Mouse (Mus musculus): Measurements from ENCODE around the gene Borcs6. TPM values are rescaled to one million over a fixed set of nuclear protein-coding genes. Genes with fewer than 3 reads are reported as not detected.

Borcs6 gene
- 21.2 and 47.5 TPM in 2 replicates for polyA plus RNA-seq (2012; ENCODE audit: low replicate concordance)

DNA sequence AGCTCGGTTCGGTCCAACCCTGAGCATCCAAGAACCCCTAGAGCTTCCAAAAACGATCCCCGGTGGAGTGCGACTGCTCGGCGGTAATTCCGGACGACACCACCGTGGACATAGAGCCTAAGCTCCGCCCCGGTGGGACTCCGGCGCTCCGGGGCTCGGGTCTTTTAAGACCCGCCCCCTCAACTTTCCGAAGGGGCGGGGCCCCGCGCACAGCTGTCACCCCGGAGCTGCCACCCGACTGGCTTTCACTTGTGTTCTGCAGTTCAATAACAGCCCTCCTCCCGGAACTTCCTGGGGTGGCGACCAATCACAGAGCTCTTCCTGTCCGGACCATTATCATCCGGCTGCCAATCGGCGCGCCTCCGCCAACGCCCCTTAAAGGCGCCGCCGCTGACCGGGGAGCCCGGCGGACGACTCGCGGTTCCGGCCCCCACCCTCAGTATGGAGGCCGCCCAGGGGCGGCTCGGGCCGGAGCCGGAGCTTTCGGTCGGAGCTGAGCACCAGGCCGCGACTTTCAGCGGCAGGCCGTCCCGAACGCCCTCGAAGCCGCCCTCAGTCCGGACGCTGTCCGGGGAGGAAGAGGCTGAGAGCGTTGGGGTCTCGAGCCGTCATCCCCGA lies at the start of gene Borcs6:
Gene Borcs6 (plus strand): TSS at position 361 of the 618 bp plus-strand sequence.

DNA sequence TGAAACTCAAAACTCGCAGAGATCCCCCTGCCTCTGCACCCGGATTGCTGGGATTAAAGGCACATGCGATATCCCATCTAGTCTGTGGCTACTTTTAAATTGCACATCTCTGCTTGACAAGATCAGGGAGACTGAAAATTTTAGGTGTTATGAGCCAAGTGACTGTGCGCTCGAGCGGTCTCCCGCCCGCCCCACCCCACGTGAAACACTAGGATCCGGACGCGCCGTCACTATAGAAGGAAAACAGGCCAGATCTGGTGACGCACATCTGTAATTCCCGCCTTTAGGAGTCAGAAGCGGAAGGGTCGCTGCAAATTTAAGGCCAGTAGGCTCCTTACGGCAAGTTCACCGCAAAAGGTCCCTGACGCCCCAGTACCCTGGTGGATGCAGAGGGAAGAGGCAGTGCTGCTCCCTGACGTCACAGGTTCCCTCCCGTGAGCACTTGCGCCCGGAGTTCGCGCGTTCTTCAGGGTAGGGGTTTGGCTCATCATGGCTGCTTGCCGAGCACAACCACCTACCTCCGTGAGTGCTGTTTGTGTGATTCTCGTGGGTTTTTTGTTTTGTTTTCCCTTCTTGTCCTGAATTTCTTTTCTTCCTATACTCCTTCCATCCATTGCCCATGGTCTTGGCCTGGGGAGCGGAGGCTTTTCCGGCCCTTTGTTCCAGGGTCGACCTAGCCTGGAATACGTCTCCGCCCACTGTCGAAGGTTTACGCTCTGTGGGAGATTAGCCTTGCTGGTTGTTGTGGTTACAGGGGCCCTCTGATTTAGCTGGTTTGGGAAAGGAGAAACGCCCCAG lies 43.7 kb upstream of the Borcs6 start, which contains the start of gene Ctc1:
Gene Ctc1 (plus strand): TSS at position 268 of the 798 bp plus-strand sequence.

DNA sequence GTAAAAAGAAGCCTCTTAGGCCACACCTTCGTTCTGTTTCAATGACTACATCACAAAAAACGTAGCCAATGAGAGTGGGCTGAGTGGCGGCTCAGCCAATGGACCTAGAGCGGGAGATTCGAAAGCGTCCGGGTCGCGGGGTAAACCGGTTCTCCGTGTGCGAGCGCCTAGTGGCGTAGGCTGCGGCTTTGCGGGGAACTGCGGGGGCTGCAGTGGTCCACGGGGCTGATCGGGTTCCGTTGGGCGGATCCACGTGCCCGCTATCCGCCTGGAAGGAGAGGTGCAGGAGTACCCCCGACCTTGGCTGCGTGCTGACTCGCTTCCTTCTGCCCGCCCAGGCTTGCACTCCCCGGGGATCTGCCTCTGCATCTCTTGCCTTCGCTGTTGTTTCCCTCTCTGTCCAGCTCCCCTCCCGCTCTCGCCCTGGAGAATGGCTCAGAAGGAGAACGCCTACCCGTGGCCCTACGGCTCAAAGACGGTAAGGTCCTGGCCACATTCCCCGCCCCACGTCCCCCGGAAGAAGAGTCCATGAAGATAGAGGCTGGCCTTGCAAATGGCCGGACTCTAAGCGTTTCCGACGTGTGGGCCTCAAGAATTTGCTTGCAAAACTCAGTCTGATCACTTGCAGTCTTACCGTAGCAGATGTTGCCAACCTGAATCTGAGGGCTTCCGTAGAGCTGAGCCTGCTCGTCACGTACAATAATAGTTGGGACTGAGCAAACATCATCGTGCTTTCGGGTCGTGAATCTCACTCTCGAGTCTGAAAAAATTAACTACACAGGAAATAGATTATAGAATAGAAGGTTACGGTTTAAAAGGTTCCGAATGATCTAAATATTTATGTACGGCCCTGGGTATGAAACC lies 13.8 kb upstream of the Borcs6 start, which contains the start of gene Aurkb:
Gene Aurkb (plus strand): TSS at position 117 of the 864 bp plus-strand sequence.

DNA sequence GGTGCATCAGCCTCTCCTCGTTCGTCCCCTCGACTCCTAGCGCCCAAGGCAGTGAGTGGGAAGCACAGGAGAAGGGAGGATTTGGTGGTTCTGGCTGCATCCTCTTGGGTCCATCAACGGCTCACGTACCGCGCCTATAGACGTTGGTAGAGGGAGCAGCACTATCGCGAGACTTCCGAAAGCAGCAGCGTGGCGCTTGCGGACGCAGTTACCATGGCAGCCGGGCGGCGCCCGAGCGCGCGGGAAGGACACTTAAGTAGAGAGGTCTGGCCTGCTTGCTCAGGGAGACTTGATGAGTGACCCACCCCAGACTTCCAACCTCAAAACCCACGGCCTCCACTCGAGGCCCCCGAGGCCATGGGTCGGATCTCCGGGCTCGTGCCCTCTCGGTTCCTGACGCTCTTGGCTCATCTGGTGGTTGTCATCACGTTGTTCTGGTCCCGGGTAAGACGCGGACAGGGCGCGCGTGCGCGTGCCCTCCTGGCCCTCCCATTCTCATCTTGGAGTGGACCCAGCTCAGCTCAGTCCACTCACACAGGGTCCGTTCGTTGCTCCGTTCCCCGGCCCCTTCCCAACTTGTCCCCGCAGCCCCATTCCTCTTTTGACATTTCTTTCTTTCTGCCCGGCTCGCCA lies 11.2 kb downstream of the Borcs6 start, which contains the start of gene Tmem107:
Gene Tmem107 (plus strand): TSS at position 217 of the 633 bp plus-strand sequence.

DNA sequence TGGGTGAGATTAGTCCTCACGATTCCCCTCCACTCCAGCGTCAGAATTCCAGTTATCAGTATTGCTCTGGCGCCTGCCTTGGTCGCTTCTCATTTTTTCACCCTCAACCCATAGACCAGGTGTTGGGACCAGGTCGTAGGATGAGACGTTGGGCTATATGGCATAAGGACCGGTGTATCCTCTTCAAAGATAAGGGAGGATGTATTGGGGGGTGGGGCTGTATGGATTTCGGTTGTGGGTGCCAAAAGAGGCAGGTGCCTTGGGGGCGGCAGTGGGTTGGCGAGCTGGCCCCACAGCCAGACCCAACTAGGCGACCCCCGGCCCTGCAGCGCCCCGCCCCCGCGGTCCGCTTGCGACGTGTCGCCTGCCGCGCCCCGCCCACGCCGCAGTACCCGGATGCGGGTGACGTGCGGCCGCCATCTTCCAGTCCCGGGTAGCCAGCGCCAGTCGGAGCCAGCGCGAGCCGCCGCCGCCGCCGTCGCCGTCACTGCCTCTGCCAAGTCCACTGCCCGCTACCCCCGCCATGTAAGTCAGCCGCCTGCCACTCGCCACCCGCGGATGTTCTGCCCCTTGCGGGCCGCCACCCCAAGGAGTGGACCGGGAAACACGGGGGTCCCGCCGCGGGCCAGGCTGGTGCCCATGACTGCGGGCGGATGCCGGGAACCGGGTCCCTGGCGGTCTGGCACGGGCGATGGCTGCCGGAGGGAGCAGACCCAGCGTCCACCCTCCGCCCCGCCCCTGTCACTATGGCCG lies 28.8 kb downstream of the Borcs6 start, which contains the start of gene Vamp2:
Gene Vamp2 (plus strand): TSS at position 388 of the 753 bp plus-strand sequence.

DNA sequence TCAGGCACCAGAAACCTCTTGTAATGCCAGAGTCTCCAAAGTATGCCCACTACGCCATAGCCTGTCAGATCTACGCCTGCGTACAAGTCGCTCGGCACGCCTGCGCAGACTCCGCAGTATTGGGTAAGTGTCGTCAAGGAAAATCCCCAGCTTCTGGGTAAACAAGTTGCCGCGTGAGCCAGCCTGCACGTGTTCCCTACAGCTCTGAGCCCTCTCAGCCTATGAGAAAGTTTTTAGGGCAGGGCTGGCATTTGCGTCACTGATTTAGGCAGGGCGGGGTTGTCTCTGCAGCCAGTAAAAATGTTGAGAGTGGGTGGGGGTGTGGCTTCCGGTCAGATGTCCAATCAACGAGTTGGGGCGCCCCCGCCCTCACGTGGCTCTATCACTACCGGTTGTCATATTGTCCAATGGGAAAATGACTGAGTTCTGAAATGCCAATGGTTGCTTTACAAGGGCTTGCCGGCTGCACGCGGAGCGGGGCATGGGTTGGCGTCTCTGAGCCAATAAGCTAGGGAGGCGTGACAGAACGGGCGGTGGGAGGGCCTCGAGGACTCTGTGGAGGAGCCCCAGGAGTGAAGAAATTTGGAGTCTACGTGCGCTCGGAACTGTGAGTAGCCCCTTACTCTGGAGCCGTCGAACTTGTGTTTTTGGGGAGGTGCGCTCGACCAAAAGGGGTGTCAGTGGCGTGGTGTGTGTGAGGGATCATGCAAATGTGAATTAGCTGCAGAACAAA lies 35.3 kb downstream of the Borcs6 start, which contains the start of gene Per1:
Gene Per1 (plus strand): TSS at position 521 of the 733 bp plus-strand sequence.

Other genes starting within 250 kb of the Borcs6 start
- gene Ndel1, start 187.9 kb upstream of the Borcs6 start, polyA plus RNA-seq (2012; ENCODE audit: low replicate concordance): 50.9 and 83.2 TPM in 2 replicates
- 0.11 TPM in 1 of 2 replicates, not detected in the other for gene Rnf222, start 171.2 kb upstream of the Borcs6 start, polyA plus RNA-seq (2012; ENCODE audit: low replicate concordance)
- gene Rpl26, start 158.1 kb upstream of the Borcs6 start, polyA plus RNA-seq (2012; ENCODE audit: low replicate concordance): 24.0 and 24.7 TPM in 2 replicates
- gene Odf4, start 132.6 kb upstream of the Borcs6 start, polyA plus RNA-seq (2012; ENCODE audit: low replicate concordance): not detected in 2 replicates
- 3.3 and 5.0 TPM in 2 replicates for gene Arhgef15, start 102.2 kb upstream of the Borcs6 start, polyA plus RNA-seq (2012; ENCODE audit: low replicate concordance)
- 2.5 and 3.8 TPM in 2 replicates for gene Slc25a35, start 91.6 kb upstream of the Borcs6 start, polyA plus RNA-seq (2012; ENCODE audit: low replicate concordance)
- gene Rangrf, start 84.5 kb upstream of the Borcs6 start, polyA plus RNA-seq (2012; ENCODE audit: low replicate concordance): 7.2 and 18.7 TPM in 2 replicates
- 16.5 and 37.1 TPM in 2 replicates for gene Pfas, start 51.3 kb upstream of the Borcs6 start, polyA plus RNA-seq (2012; ENCODE audit: low replicate concordance)
- gene Ctc1, start 43.8 kb upstream of the Borcs6 start, polyA plus RNA-seq (2012; ENCODE audit: low replicate concordance): 21.6 and 80.9 TPM in 2 replicates
- 238 and 240 TPM in 2 replicates for gene Aurkb, start 14.1 kb upstream of the Borcs6 start, polyA plus RNA-seq (2012; ENCODE audit: low replicate concordance)
- gene Tmem107, start 11.1 kb downstream of the Borcs6 start, polyA plus RNA-seq (2012; ENCODE audit: low replicate concordance): 75.9 and 115 TPM in 2 replicates
- gene Vamp2, start 28.8 kb downstream of the Borcs6 start, polyA plus RNA-seq (2012; ENCODE audit: low replicate concordance): 88.7 and 137 TPM in 2 replicates
- gene Per1, start 35.5 kb downstream of the Borcs6 start, polyA plus RNA-seq (2012; ENCODE audit: low replicate concordance): 33.5 and 34.6 TPM in 2 replicates
- gene Hes7, start 60.7 kb downstream of the Borcs6 start, polyA plus RNA-seq (2012; ENCODE audit: low replicate concordance): 0.37 TPM in 1 of 2 replicates, not detected in the other
- not detected in 2 replicates for gene 9130213A22Rik, start 62.9 kb downstream of the Borcs6 start, polyA plus RNA-seq (2012; ENCODE audit: low replicate concordance)
- not detected in 2 replicates for gene Aloxe3, start 66.2 kb downstream of the Borcs6 start, polyA plus RNA-seq (2012; ENCODE audit: low replicate concordance)
- not detected in 2 replicates for gene Alox12b, start 97.3 kb downstream of the Borcs6 start, polyA plus RNA-seq (2012; ENCODE audit: low replicate concordance)
- 0.09 and 0.28 TPM in 2 replicates for gene Alox8, start 138.1 kb downstream of the Borcs6 start, polyA plus RNA-seq (2012; ENCODE audit: low replicate concordance)
- gene Gucy2e, start 177.3 kb downstream of the Borcs6 start, polyA plus RNA-seq (2012; ENCODE audit: low replicate concordance): 0.02 TPM in 1 of 2 replicates, not detected in the other

Measured in leukemia stem cell, adult 10-12 weeks (primary cell).